Mouse (Mus musculus): Measurements from ENCODE around the gene Efcab12.

The Efcab12 gene

DNA sequence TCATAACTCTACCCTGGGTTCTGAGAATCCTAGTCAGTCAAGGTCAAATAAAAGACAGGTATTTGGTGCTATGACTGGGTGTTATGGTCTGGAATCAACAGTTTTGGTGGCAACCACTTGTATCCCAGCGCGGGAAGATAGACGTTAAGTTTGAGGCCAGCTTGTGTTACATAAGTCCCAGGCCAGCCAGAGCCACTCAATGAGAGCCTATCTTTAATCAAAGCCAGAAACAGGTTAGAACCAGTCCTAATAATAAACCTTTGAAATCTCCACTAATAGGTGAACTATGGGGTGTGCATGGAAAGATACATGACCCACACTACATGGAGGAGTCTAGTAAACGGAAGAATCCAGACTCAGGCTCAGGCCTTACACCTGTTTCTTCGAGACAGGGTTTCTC lies 533 bp upstream of the Efcab12 start:
- DNase-seq, result no peak

DNA sequence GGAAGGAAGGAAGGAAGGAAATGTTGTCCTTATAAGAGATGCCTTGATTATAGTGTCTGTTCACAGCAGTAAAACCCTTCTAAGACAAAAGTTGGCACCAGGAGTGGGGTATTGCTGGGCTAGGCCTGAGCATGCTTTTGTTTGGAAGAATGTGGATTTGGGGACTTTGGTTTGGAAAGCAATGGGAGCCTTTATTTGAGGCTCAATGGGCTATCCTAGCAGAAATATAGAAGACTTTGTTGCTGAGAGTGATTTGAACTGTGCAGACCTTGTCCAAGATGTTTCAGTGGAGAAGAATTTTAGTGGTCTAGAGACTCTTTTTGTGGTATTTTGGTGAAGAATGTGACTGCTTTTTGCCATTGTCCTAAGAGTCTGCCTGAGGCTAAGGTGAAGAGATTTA lies 4.4 kb downstream of the Efcab12 start:
- no peak for DNase-seq

GRCm38 (mm10) chr6:115832152-115832850 lies 5.9 kb downstream of the Efcab12 start:
- no peak for DNase-seq

- no peak for DNase-seq
These were observed 7.2 kb downstream of the Efcab12 start for GRCm38 (mm10) chr6:115830779-115831601.

GRCm38 (mm10) chr6:115823850-115824464 lies 14.3 kb downstream of the Efcab12 start:
- DNase-seq, result peak; percentile 90

DNA sequence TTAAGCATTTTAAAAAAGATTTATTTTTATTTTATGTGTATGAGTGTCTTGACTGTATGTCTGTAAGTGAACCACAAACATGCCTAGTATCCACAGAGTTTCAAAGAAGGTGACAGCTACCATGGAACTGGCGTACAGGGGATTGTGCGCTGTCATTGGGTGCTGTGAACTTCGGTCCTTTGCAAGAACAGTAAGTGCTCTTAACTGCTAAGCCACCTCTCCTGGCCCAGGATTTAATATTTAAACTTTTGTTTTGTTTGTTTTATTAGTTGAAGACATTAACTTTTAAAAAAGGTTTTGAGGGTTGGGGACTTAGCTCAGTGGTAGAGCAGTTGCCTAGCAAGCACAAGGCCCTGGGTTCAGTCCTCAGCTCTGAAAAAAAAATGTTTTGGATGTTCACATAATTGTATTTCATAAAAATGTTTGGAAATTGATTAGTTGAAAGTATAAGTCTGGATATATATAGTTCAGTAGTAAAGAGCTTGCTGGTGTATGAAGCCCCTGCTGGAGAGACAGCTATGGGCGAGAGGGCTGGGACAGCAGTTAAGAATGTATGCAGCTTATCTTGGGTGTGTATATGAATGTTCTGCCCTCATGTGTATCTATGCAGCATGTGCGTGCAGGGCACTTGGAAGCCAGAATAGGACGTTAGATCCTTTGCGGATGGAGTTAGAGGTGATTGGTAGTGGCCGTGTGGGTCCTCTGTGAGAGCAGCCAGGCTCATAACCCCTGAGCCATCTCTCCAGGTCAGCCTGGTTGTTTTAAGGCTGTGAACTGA lies 16.8 kb downstream of the Efcab12 start:
- DNase-seq, result no peak

DNA sequence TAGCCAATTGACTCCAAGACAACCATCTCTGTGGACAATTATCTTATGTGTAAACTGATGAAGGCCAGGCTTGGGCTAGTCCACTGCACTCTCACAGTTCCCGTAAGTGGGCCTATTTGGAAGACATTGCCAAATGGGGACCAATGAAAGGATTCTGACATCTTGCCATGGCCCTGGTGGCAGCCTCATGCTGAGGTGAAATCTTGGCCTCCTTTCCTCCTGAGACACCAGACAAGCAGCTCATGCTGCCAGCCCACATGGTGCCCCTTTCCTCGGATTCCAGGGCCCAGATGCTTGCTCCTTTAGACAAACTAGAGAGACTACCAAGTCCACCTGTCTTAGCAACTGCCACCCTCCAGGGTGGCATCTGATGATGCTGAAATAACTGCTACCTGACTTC lies 20.1 kb downstream of the Efcab12 start:
- DNase-seq, result no peak

GRCm38 (mm10) chr6:115815041-115815440 lies 23.2 kb downstream of the Efcab12 start:
- no peak for DNase-seq

DNA sequence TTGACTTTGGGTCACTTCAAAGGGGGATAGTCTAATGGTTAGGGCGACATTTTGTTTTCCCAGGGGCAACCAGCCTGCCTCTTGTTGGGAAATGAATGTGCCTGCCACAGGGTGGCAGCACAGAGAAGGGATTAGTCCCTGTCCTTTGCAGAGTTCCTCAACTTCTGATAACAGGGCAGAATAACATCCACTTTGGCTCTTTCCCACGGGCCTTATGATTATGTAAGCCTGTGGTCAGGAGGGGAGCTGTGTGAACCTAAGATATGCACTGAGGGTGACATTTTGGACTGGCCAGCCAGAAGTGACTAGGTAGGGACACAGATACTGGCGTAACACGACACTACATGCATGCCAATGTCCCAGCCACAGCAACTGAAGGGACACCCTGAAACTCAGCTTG lies 24.1 kb downstream of the Efcab12 start:
- peak; percentile 74 for DNase-seq

GRCm38 (mm10) chr6:115811606-115812005 lies 26.6 kb downstream of the Efcab12 start:
- DNase-seq, result no peak

DNA sequence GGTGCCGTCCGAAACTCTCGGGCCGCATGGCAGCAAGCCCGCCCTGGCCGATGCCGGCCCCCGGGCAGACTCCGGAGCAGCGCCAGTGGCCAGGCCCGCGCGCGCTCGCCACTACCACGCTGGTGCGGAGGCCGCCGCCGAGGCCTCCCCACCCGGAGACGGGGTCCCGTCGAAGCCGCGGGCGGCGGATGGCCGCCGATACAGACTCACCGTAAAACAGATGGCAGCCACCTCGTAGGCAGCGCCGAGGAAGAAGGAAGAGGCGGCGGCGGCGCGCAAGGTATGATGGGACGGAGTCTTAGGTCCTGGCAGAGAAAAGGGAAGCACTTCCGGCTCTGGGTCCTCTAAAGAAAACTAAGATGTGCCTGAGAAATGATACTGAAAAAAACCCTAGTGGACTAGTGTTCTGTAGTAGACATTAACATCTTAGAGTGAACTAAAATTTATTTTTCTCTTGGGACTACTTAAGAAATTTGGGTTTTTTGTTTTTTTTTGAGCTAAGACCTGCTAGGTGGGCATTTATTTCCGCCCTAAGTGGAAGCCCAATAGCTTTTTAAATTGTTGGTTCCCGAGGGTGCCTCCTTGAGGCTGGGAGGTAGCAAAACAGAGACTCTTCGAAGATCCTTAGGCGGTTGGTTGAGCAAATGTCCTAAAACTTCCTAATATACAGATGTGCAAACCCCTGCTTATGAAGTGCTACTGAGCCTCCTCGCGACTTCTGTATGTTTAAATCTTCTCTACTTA lies 29.6 kb downstream of the Efcab12 start, which contains the start of gene Rpl32:
Gene Rpl32, minus strand, starts transcription at position 260 of the 744 bp plus-strand sequence.
- DNase-seq, result peak; percentile 89

DNA sequence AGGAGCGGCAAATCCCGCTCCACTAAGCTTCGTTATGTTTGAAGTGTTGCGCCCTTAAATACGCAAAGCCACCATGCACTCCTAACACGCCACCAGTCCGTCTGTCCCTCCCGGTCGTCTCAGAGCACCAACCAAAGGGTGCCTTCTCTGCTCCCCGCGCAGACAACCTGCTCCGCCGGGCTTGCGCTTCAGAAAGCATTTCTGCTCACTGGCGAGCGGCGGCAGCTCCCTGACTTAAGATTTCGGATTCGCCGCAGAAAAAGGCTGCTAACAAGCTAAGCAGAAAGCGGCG lies 30.1 kb downstream of the Efcab12 start:
- DNase-seq, result no peak

DNA sequence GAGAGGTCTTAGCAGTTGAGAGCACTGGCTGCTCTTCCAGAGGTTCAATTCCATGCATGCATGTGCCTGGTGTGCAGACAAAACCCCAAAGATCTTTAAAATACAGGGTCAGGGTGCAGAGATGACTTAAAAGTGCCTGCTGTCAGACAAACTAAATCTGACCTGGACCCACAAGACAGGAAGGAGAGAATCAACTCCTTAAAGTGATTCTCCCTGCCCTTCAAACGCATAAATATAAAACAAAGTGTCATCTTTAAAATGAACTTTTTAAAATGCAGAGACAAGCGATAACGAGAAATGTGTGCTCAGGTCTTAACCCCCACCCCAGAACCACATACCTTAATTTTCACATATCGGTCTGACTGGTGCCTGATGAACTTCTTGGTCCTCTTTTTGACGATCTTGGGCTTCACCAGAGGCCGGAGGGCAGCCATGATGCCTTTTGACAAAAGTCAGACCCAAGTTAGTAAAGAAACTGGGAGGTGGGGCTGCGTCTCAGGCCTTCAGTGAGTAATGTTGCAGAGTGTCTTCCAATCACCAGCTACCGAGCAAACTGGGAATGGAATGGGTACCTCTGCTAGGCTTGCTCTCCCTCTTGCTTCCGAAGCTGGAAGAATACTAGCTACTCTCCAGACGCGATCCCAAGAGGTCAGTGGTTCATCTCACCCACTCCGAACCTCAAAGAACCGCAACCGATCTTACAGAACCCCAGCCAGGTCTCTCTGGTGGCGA lies 30.6 kb downstream of the Efcab12 start:
- DNase-seq, result no peak

- no peak for DNase-seq
These were observed 33.6 kb downstream of the Efcab12 start for GRCm38 (mm10) chr6:115804432-115805192.

DNA sequence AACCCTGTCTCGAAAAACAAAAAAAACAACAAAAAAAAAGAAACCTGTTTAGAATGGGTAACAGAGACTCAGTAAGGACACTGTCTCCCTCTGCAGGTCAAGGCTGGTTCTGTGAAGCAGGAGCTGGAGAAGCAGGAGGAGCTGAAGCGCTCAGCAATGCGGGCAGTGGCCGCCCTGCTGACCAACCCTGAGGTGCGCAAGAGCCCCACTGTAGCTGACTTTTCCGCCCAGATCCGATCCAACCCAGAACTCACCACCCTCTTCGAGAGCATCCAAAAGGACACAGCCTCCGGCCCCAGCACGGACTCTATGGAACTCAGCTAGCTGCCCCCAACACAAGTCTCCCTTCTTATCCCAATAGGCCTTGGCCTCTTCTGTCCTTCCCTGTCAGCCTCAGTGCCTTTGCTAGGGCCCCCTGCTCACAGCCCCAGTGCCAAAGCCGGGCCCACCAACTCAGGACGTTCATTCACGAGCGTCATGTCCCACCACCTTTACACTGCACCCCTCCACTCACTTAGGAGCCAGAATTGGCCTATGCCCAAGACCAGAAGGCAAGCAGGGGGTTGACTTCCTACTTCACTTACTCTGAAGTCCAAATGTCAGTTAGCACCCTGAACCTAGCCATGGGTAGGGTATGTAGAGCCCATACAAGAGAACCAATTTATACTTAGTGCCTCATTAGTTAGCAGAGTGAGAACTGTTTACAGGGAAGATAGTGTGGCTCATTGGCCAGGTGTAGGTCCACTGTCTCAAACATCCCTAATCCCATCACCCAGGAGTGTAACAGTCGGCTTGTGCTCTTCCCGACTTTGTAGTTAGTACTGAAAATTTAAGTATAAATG lies 34.5 kb downstream of the Efcab12 start:
- DNase-seq, result peak; percentile 79

- DNase-seq, result no peak
These were observed 36.4 kb downstream of the Efcab12 start for GRCm38 (mm10) chr6:115801811-115802210.

DNA sequence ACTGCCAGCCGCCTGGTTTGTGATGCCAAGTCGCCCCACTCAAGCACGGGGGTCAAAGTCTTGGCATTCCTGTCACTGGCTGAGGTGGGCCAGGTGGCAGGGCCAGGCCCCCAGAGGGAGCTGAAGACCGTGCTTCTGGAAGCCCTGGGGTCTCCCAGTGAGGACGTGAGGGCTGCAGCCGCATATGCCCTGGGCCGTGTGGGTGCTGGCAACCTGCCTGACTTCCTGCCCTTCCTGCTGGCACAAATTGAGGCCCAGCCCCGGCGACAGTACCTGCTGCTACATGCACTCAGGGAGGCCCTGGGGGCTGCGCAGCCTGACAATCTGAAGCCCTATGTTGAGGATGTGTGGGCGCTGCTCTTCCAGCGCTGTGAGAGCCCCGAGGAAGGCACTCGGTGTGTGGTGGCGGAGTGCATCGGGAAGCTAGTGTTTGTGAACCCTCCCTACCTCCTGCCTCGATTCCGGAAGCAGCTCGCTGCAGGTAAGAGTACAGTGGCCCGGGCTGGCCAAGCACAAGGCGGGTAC lies 45.5 kb downstream of the Efcab12 start:
- no peak for DNase-seq

DNA sequence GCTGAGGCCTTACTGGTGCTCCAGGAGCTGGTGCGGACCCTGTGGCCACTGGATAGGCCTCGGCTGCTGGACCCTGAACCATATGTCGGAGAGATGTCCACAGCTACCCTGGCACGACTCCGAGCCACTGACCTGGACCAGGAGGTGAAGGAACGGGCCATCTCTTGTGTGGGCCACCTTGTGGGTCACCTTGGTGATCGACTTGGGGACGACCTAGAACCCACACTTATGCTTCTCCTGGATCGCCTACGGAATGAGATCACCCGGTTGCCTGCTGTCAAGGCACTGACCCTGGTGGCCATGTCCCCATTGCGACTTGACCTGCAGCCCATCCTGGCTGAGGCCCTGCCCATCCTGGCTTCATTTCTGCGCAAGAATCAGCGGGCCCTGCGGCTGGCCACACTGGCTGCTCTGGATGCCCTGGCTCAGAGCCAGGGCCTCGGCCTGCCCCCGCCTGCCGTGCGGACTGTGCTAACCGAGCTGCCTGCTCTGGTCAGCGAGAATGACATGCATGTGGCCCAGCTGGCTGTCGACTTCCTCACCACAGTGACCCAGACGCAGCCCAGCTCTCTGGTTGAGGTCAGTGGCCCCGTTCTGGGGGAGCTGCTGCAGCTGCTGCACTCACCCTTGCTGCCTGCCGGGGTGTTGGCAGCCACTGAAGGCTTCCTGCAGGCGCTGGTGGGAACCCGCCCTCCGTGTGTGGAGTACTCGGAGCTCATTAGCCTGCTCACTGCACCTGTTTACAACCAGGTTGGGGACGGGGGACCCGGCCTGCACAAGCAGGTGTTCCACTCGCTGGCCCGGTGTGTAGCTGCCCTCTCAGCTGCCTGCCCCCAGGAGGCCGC lies 46.1 kb downstream of the Efcab12 start:
- no peak for DNase-seq

DNA sequence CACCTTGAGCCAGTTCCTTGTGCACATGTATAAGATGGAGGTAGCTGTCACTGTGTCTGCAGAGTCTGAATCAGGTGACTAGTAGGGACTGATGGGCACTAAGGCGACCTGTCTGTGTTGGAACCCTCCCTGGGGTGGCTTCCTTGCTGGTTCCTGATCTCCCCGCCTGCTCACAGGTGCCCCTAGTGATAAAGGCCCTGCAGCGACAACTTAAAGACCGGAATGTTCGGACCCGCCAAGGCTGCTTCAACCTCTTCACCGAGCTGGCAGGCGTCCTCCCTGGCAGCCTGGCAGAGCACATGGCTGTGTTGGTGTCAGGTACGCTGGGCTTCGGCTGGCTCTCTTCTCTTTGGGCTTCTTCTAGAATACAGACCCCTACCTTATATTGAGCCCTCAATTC lies 47.2 kb downstream of the Efcab12 start:
- DNase-seq, result no peak
